Mouse (Mus musculus) midbrain, embryonic 10.5 days (tissue): ENCODE measurements around the gene Tph1. TPM values are rescaled to one million over a fixed set of nuclear protein-coding genes. Genes with fewer than 3 reads are reported as not detected.

Experiments used
- DNase-seq: peaks from one replicate; pipeline ENCODE4 v3.0.0-alpha.2; 2017; ENCODE audit warnings: low spot score
- H3K27ac ChIP-seq: fragments of 300-500 bp; sonication (generic); replicated peaks from 2 replicates; pipeline ENCODE4 v1.5.1; 2016; ENCODE audit warnings: mild to moderate bottlenecking
- H3K27me3 ChIP-seq: fragments of 300-500 bp; sonication (generic); 2 replicates; pipeline ENCODE4 v1.6.1; 2016; ENCODE audit warnings: low read depth, mild to moderate bottlenecking; ENCODE audit not compliant: poor library complexity, severe bottlenecking
- H3K36me3 ChIP-seq: fragments of 300-500 bp; sonication (generic); 2 replicates; pipeline ENCODE4 v1.6.1; 2016; ENCODE audit warnings: mild to moderate bottlenecking, moderate library complexity
- H3K4me1 ChIP-seq: fragments of 300-500 bp; sonication (generic); 2 replicates; pipeline ENCODE4 v1.6.1; 2016
- H3K4me3 ChIP-seq: fragments of 300-500 bp; sonication (generic); 2 replicates; pipeline ENCODE4 v1.5.1; 2016; ENCODE audit warnings: mild to moderate bottlenecking, moderate library complexity
- H3K9me3 ChIP-seq: fragments of 300-500 bp; sonication (generic); replicated peaks from 2 replicates; pipeline ENCODE4 v1.6.1; 2016; ENCODE audit warnings: mild to moderate bottlenecking
- WGBS: fragments of 180-500 bp; shearing (Covaris S2); methylation state at CpG from one replicate; pipeline ENCODE4 v1.1.7; 2016; 5-methylcytosine and 5-hydroxymethylcytosine counted together
- polyA plus RNA-seq: library from polyadenylated mRNA; unstranded; fragments of >200 nt; fragmentation: Nextera tagmentation; extraction: Ambion mirVana; gene quantifications from 2 replicates; pipeline ENCODE4 v1.2.1, GENCODE M21; 2016

Tph1 gene
- polyA plus RNA-seq, 1 experiment from 2014 or later, result 0.79 TPM

DNA sequence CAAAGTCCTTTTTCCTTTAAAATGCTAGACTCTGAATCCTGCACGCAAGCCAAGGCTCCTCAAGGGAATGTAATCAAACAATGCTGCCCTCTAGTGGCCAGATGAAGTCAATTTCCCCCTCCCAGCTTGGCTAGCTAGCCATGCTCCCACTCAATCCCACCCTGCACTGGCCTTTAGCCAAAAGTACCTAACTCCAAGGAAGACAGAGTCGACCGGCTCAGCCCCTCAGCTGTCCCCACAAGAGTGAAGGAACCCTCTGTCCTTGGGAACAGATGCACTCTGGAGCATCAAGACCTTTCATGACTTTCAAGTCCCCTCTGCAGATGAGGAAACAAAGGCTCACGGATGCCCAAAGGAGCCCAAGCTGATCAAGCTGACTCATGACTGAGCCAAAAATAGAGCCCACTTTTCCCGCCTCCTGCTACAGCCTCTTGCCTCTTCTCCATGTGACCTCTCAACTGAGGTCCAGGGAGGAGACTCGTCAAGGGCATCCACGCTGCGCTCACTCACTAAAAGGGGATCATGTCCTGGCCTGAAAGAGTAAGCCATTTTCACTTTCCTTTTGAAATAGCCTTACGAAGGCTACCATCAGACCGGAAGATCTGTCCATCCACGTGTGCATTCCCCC is 64.8 kb downstream of the Tph1 start:
- Histone ChIP-seq H3K4me3 (no peak overlapping the region), H3K36me3 (peaks cover 7% of the 10 kb centered on the region), H3K9me3 (no peaks in the 10 kb centered on the region), H3K27ac (no peak overlapping the region), H3K27me3 (no peaks in the 10 kb centered on the region), H3K4me1 (0 out of 2 replicates have a peak, but pooled peaks cover 3% of the 10 kb centered on the region)
- DNase-seq, result peak; percentile 72
- WGBS, result 63% methylated on average over 11 of the region's 11 CpGs

DNA sequence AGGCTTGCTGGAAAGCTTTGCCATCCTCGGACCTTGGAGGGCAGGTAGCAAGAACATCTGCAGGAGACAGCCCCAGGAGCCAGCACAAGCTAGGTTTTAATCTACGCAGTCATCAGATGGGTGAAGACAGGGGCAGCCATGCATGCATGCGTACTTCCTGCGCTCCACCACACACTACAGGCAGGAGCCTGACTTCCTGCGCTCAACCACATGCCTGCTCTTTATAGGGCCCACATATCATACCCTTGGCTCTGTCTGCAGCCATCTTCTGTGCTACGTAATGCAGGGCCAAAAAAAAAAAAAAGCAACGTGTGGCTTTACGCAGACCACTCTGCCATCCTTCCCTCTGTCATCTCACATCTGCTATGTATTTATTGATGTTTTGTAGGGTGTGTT is 65.3 kb downstream of the Tph1 start:
- H3K4me1 ChIP-seq, result peaks cover 8% of the 10 kb centered on the region
- H3K27ac ChIP-seq, result no peak overlapping the region
- H3K4me3 ChIP-seq, result no peak overlapping the region
- no peaks in the 10 kb centered on the region for H3K9me3 ChIP-seq
- WGBS, result 65% methylated on average over 8 of the region's 8 CpGs
- no peak for DNase-seq
- H3K27me3 ChIP-seq, result no peaks in the 10 kb centered on the region
- peaks cover 2% of the 10 kb centered on the region; the same call in 1 of the 2 replicates for H3K36me3 ChIP-seq

- DNase-seq, result peak; percentile 67
- no peaks in the 10 kb centered on the region for H3K9me3 ChIP-seq
- no peak overlapping the region for H3K27ac ChIP-seq
- H3K4me1 ChIP-seq, result peaks cover 13% of the 10 kb centered on the region
- no peak overlapping the region for H3K4me3 ChIP-seq
- no peaks in the 10 kb centered on the region for H3K27me3 ChIP-seq
- no peaks in the 10 kb centered on the region for H3K36me3 ChIP-seq
- 85% methylated on average over 7 of the region's 7 CpGs for WGBS
Observed at GRCm38 (mm10) chr7:46606391-46607030, 65.8 kb downstream of the Tph1 start.

DNA sequence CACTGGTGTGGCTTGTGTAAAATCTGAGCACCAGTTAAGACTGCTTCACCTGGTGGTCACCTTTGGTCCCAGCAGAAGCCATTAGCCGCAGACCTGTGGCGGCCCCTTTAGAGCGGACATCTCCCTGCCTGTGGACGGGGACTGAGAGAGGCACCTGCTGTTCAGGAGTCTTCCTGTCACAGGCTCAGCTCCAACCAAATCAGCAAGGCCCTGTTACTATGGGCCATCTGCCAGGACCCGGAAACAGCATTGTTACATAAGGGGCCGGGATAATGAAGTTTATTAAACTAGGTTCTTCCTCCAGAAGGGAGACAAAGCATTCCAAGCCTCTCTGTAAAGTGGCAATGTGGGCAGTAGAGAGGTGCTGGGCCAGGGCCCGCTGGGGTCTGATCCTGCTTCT is 69.3 kb downstream of the Tph1 start:
- no peaks in the 10 kb centered on the region for H3K36me3 ChIP-seq
- no peak overlapping the region for H3K4me3 ChIP-seq
- WGBS, result 94% methylated on average over 7 of the region's 7 CpGs
- peaks cover 19% of the 10 kb centered on the region for H3K4me1 ChIP-seq
- no peak for DNase-seq
- no peaks in the 10 kb centered on the region for H3K9me3 ChIP-seq
- H3K27me3 ChIP-seq, result no peaks in the 10 kb centered on the region
- peak overlapping the region; percentile 73; the same call in 1 of the 2 replicates for H3K27ac ChIP-seq

DNA sequence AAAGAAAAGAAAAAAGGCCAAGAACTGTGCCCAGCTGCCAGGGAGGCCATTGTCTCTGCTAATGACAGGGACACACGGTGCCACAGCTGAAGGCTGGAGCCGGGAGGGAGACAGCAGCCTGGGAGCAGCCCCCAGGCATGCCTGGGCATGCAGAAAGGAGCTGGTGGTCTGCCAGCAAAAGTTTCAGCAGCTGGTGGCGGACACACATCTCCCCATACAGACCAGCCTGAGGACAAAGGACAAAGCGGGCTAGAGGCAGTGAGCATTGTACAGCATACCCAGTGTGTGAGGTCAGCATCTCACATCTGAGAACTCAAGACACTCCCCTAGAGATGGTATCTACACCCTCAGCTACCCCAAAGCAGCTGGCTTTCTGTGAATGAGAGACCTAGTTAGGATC is 70.3 kb downstream of the Tph1 start:
- no peaks in the 10 kb centered on the region for H3K36me3 ChIP-seq
- peaks cover 19% of the 10 kb centered on the region for H3K4me1 ChIP-seq
- 70% methylated on average over 4 of the region's 4 CpGs for WGBS
- H3K4me3 ChIP-seq, result no peak overlapping the region
- no peaks in the 10 kb centered on the region for H3K27me3 ChIP-seq
- peak overlapping the region; percentile 73 for H3K27ac ChIP-seq
- no peak for DNase-seq
- H3K9me3 ChIP-seq, result no peaks in the 10 kb centered on the region

DNA sequence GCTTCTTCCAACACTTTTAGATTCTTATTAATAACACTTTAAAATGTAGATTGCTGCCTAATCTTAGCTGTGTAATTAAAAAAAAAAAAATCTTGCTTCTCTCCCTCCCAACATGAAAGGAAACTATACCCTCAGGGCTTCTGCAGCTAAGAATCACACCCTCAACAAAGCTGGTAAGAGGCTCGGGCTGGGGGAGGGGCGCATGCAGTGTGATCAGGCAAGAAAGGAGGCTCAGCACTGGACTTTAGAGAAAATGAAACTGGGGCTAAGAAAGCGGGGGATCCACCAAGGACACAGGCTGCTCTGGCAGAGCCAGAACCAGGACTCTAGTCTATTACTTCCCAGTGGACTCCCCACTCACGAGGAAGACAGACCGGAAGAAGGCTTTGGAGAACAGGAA is 71.2 kb downstream of the Tph1 start:
- Histone ChIP-seq H3K27ac (peak overlapping the region; percentile 73), H3K27me3 (no peaks in the 10 kb centered on the region), H3K4me3 (no peak overlapping the region), H3K9me3 (no peaks in the 10 kb centered on the region), H3K36me3 (no peaks in the 10 kb centered on the region), H3K4me1 (peaks cover 17% of the 10 kb centered on the region)
- 64% methylated on average over 5 of the region's 5 CpGs for WGBS
- peak; percentile 24 for DNase-seq

DNA sequence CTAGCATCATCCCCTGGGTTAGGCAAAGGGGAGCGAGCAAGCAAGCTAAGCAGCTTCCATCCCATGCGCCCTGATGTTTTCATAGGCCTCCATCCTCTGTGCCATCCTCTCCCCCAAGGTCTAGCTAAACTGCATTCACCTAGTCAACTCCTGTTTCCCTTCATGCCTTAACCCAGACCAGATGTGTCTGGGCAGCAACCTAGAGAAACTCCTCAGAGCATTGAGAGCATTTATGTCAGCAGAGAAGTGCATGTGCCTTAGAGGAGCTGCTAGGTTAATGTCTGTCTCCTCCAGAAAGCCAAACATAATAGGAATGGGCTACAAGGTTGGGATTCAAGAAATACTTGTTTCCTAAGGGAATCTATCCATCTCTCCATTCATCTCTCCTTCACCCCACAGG is 75.3 kb downstream of the Tph1 start:
- Histone ChIP-seq H3K27ac (no peak overlapping the region), H3K4me3 (no peak overlapping the region), H3K36me3 (no peaks in the 10 kb centered on the region), H3K27me3 (no peaks in the 10 kb centered on the region), H3K4me1 (peaks cover 11% of the 10 kb centered on the region), H3K9me3 (no peaks in the 10 kb centered on the region)
- DNase-seq, result no peak
- WGBS, result 90% methylated on average over 2 of the region's 2 CpGs

Other genes starting within 250 kb of the Tph1 start
- gene Sergef, start 32.7 kb downstream of the Tph1 start, polyA plus RNA-seq, result 17.6 and 19.6 TPM in 2 replicates
- 41.7 and 46.6 TPM in 2 replicates for gene Saal1, start 38.1 kb upstream of the Tph1 start, polyA plus RNA-seq
- not detected in 2 replicates for gene Saa3, start 43.2 kb upstream of the Tph1 start, polyA plus RNA-seq
- gene Saa4, start 60.1 kb upstream of the Tph1 start, polyA plus RNA-seq, result not detected in 2 replicates
- 0.21 TPM in 1 of 2 replicates, not detected in the other for gene Saa1, start 70.4 kb upstream of the Tph1 start, polyA plus RNA-seq
- 0.19 TPM in 1 of 2 replicates, not detected in the other for gene Saa2, start 79.3 kb upstream of the Tph1 start, polyA plus RNA-seq
- gene Hps5, start 123.5 kb upstream of the Tph1 start, polyA plus RNA-seq, result 16.3 and 22.3 TPM in 2 replicates
- 50.0 and 53.5 TPM in 2 replicates for gene Gtf2h1, start 123.6 kb upstream of the Tph1 start, polyA plus RNA-seq
- gene Ldha, start 168.9 kb upstream of the Tph1 start, polyA plus RNA-seq, result 2,560 and 3,667 TPM in 2 replicates
- gene Ldhc, start 188.7 kb upstream of the Tph1 start, polyA plus RNA-seq, result 0.12 TPM in 1 of 2 replicates, not detected in the other
- gene Tsg101, start 247.4 kb upstream of the Tph1 start, polyA plus RNA-seq, result 265 and 310 TPM in 2 replicates